Mouse (Mus musculus) liver, postnatal 0 days (tissue): Measurements from ENCODE around the gene Dusp19.

ENCODE experiments used
- CTCF ChIP-seq: sonication (generic); IDR thresholded peaks from 2 replicates; pipeline ENCODE4 v1.5.1; 2016; ENCODE audit warnings: antibody characterized with exemption, low read depth
- EP300 ChIP-seq: IDR thresholded peaks from 2 replicates; pipeline ENCODE4 v1.6.1; 2016; ENCODE audit warnings: antibody characterized with exemption, low read depth, mild to moderate bottlenecking

DNA sequence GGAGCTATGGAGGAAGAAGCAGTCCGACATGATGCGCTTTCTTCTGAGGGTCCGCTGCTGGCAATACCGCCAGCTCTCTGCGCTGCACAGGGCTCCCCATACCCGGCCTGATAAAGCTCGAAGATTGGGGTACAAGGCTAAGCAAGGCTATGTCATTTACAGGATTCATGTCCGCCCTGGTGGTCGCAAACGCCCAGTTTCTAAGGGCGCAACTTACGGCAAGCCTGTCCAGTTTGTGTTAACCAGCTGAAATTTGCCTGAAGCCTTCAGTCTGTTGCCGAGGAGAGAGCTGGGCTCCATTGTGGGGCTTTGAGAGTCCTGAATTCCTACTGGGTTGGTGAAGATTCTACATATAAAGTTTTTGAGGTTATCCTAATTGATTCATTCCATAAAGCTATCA, 14.1 kb upstream of the Dusp19 start:
- no peak for TF ChIP-seq CTCF
- no peak for TF ChIP-seq EP300
